Mouse (Mus musculus) fat pad, adult 2 months (tissue): Measurements from ENCODE around the gene Tmem220.
A peak's percentile ranks its signal among the peaks of the same experiment; 100 is the strongest.

Source experiments
- DNase-seq: peaks from one replicate; pipeline ENCODE4 v3.0.0-alpha.2; 2011; ENCODE audit warnings: low read depth, low spot score; ENCODE audit errors: extremely low read depth

Gene Tmem220

DNA sequence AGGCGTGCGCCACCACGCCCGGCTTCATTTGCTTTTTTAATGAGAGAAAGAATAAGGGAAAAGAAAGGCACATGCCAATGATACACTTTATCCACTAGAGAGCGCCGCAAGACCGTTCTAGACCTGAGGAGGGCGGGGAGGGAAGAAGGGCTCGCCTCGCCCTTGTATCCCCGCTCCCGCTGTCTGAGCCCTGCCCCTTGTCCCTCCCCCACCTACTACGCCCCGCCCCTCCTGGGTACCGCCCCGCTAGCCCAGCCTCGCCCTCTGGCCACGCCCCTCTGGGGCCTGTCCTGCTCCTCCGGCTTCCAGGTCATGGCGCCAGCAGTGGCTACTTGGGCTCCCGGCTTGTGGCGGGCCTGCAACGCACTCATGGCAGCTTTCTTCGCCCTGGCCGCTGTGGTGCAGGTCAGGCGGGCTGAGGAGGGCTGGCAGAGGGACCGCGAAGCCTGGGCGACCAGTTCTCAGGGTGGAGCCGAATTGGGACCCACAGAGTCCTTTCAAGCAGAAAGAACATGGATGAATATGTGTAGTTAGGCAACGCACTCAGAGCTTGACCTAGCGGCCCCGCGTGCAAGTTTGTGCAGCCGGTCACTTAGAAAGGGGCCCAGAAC lies at the start of gene Tmem220:
Gene Tmem220, plus strand, starts transcription at position 288 of the 611 bp plus-strand sequence.
- peak; percentile 30 for DNase-seq

DNA sequence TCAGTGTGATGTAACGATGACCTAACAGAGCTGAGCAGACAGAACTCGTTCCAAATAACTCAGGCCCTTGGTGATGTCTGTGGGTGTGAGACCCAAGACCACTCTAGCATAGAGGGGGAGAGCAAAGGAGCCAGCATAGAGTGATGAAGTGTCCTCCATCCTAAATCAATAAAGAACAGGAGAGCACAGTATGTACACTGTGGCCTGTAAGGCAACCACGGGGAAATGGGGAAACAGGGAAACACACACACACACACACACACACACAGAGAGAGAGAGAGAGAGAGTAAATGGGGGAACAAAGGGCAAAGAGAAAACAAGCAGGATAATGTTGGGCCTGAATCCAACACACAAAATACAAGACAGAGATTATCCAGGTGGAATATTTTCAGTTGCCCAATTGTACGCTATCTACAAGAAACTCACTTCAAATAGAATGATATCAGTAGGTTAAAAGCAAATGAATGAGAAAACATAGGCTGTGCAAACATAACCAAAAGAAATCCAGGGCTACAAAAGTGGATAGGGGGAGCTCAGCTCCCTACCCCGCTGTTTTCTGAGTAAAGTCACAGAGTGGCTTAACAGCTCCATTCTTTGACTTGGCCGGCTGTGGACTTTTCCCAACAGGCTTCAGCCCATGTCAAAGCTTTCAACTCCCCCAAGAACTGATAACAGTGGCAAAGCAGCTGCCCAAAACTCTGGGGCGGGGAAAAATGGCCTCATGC lies 49.2 kb upstream of the Tmem220 start:
- no peak for DNase-seq

DNA sequence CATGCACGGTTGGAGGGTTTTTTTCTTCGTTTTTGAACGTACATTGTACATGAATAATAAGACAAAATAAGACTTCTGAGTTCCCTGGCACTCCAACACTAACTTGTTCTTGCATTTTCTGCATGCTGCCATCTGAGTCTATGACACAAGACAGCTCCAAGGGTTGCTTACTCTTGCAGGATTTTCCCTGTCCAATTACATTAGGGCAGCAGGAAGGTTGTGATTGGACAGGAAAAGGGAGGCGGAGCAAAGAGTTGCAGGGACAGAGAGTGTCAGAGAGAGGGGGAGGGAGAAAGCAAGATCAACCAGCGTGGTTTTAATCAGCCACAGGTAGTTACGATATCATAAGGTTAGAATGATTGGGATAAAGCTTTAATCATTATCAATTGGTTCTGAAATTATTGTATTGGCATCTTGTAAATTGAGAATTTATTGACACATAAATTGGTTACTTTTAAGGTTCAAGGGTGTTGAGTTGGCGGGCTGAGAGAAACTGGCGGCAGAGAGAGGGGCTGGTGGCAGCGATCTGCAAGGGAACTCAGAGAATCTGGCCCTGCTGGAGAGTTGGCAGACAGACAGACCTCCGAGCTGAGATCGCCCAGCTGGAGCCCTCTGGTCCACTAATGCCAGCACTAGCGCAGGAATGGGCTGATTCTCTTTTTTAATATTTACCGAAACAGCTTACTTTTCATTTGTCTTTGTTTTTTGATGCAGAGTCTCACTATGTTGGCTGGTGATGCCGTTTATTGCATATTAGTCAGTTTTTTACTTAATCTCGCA lies 43.4 kb upstream of the Tmem220 start:
- DNase-seq = no peak

GRCm38 (mm10) chr11:66982794-66983193 lies 42.2 kb upstream of the Tmem220 start:
- no peak for DNase-seq

DNA sequence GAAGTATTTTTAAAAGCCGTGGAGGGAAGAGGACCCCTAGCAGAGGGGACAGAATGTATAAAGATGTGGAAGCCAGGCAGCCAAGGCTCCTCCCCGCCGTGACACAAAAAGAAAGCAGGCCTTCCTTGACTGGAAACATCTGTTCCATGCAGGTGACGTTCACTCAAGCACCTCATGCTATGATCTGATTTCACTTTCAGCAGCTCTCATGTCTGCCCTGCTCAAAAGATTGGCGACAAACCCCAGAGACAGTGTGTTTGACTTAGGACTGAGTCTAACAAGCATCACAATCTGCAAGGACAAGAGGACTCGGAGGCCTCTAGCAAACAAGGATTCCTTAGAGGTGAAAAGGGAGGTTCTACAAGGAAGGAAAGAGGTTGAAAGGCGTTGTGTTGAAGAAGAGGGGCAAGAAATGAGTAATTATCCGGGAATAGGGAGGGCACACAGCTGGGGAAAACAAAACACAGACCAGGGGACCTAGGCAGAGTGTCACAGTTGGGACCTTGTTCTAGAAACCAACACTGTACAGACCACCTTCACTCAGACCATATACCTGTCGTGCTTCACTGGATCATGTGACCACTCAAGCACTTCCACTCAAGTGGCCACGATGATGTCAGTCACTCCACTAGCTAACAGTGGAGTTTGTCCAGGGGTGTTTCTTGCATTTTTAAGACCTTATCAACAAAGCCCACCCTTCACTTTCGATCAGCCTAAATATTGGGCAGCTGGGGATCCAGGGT lies 41.4 kb upstream of the Tmem220 start:
- no peak for DNase-seq

DNA sequence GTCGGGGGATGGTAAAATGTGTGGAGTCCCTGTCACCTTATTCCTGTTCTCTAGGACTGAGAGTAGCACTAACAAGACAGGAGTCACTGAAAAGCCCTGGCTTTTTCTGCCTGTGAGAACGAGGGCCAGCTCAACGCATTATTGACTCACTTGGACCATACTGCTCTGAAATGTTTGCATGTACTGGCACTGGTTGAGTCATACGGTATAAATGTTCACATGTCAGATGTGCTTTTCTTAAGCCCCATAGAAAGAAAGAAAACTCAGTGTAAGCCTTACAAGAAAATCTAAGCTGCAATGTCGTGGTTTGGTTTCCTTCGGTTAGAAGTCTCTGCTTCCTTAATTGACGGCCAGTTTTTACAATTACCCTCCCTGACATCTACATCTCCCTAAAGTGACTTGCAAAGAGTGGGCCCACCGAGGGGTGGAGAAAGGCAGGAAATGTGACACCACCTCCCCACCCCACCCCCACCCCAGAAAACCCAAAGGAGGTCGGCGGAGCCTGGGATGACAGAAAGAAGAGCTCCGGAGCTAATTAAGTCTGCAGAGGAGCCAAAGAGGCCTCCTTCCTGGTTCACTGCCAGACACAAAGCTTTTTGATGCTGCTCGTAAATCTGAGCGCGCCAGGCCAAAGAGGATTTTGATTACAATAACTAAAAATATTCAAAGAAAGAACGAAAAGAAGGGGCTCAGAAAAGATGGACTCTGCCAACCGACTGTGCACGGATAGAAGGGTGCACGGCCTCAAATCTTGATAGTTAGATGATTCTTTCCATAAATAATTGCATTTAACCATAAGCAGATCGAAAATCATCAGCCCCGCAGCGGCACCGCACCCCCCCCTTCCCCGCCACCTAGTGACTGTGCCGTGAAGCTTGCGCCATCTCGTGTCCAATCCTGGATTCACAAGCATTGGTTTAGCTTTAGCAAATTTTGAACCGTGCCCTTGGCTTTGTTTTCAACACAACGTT lies 40.5 kb upstream of the Tmem220 start:
- no peak for DNase-seq

GRCm38 (mm10) chr11:66985136-66985702 lies 39.7 kb upstream of the Tmem220 start:
- DNase-seq = no peak

DNA sequence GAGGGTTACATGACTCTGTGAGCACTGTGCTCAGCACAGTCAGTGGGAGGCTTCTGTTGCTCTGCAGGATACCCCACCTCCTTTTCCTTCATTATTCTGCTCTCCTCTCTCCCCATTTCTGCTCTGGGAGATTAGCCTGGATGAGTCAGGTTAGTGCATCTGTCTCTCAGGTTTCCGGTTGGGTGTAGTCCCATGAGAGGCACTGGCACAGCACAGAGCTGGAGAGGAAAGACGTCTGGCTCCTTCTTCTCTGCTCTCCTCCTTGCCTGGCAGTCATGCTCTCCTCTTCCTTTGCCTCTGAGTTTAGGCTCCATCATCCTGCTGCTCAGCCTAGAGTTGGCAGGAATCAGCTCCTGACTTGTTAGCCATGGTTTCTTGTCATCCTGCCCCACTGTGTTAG lies 32.8 kb upstream of the Tmem220 start:
- DNase-seq = no peak

DNA sequence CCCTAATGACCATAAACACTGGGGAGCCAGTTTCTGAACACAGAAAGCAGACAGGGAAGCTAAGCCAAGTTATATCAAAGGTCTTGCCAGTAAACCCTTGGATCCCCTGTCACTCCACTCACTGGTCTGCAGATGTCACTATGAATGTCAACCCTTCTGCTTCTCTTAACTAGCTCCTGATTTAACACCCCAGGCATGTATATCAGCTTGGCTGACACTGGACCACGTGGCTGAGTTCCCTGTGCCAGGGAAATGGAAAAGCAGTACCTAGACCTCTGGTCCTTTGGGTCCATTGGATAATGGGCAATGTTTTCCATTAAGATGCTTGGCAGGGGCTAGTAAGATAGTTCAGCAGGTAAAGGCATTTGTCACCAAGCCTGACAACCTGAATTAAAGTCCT lies 31.3 kb upstream of the Tmem220 start:
- DNase-seq = no peak

DNA sequence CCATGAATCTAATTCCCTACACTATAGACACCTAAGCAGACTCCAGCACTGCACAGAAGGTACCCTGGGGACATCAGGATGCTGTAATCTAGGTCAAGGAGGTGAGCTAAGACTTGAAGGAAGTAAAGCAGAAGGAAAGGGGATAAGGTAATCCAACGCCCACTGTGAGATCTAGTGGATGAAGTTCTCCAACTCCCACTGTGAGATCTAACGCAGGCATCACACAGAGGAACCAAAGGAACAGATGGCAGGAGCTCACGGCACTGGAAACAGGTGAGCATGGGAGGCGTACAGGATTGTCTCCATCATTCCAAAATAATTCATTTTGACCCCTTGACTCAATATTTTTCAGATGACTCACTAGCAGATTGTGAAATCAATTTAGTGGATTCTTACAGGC lies 28.5 kb upstream of the Tmem220 start:
- DNase-seq = no peak

DNA sequence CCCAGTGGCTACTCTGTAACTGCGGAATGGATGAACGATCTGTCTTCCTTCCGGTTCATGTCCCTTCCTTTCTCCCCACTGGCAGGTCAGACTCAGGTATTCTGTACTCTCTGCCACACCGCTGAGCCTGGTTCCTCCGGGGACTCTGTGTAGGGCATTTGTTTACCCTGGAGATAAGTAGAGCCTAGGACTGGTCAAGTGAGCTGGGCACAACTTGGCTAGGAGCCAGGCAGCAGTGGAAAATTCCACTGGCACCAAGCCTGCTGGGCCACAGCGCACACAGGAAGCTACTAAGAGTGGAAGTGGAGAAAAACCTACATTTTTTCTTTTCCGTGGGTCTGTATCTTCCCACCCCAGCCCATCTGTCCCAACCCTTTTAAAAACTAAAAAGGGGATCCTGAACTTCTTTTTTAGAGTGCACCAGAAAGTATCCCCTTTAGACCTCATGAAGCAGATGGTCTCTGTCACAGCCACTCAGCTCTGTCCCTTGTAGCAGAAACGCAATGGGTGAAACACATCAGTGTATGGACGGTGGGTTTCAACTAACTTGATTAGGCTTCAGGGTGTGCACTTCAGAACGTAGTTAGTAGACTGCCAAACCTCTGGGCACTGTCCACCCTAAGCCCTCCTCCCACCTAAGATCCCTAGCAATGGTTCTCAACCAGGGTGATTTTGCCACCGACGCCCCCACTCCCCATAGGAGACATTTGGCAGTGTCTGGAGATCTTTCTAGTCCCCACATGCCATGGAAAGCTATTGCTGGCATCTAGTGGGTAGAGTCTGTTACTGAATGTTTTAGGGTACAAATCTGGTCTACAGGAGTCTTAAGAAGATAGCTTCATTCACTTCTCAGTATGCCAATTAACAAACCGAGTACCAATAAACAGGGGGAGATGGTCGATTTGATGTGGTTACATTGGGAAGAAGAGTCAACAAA lies 26.2 kb upstream of the Tmem220 start:
- no peak for DNase-seq

DNA sequence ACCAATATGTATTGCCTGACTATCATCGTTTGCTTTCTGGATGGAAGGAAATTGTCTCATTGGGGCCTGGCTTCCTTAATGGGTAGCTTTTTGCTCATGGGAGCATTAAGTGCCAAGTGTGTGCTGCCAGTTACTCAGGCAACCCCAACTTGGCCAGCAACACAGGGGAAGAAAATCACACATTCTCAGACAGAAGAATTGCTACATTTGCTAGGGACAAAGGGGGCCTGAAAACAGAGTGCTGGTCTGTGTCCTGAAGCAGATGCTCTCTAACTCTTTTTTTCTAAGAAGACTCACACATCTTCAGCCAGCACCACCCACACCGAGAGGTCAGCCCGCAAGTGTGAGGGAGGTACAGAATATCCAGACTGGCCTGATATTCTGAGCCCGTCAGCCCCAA lies 24.3 kb upstream of the Tmem220 start:
- no peak for DNase-seq

DNA sequence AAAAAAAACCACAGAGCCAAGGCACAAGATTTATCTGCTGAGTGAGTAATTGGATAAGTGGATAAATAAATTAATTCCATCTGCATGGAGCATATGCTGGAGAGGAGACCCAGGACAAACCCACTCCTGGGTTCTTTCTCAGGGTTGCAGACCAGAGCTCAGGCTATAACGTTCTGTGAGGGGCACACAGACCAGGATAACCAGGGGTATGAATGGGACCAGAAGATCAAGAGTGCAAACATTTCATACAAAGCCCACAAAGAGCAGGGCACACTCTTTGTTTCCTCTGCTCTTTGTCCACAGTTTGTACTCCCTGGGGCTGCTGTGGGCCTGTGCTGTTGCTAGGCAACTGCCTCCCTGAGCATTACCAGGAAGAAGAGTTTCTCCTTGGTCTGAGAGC lies 23.2 kb upstream of the Tmem220 start:
- DNase-seq = no peak

GRCm38 (mm10) chr11:67002911-67003310 lies 22.0 kb upstream of the Tmem220 start:
- DNase-seq = no peak

GRCm38 (mm10) chr11:67007961-67008360 lies 17.0 kb upstream of the Tmem220 start:
- DNase-seq = no peak

DNA sequence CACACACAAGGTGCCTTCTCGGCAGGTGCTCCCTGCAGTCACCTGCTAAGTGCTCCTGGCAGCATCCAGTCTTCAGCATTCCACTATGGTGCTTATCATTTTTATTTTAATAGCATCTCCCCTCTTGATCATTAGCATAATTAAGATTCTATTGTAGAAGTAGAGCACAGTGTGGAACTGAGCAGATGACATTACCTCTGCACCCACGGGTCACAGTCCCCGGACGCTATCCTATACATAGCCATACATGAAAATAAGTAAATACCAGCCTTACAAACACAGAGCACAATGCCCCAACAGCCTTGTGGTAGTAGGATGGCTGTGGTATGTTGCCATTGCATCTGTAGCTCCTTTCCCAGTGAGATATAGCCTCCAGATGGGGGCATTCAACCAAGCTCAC lies 16.4 kb upstream of the Tmem220 start:
- no peak for DNase-seq

GRCm38 (mm10) chr11:67010430-67010829 lies 14.5 kb upstream of the Tmem220 start:
- DNase-seq = no peak

DNA sequence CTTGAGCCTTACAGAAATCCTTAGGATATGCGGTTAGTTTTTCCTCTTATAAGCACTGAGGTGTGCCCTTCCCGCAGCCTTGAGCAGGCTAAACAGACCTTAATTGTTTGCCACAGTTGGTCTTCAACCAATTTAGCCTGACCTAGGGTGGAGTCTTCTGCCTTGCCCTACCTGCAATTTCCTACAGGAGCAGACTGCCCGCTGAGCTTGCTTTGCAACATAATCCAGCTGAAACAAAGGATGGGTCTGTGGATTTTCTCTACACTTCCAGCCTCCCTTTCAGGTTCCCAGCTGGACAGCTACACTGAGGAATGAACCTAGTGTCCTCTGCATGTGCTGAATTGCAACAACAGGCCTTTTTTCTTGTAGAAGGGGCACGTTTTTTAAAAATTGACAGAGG lies 13.3 kb upstream of the Tmem220 start:
- no peak for DNase-seq
